Mouse (Mus musculus) olfactory bulb, adult 2 months (tissue): ENCODE results near the gene Lnx1. TPM values are rescaled to one million over a fixed set of nuclear protein-coding genes. Genes with fewer than 3 reads are reported as not detected.

Source experiments
- H3K27ac ChIP-seq: fragments of 200-500 bp; 2 replicates; pipeline ENCODE4 v1.5.1; 2012; ENCODE audit warnings: low read depth, low read length; ENCODE audit not compliant: insufficient read depth
- H3K4me1 ChIP-seq: fragments of 200-500 bp; 2 replicates; pipeline ENCODE4 v1.6.1; 2012; ENCODE audit warnings: low read length; ENCODE audit not compliant: control insufficient read depth, insufficient read depth
- H3K4me3 ChIP-seq: fragments of 200-500 bp; 2 replicates; pipeline ENCODE4 v1.5.1; 2012; ENCODE audit warnings: mild to moderate bottlenecking, low read depth, low read length, moderate library complexity; ENCODE audit not compliant: insufficient read depth
- CTCF ChIP-seq: fragments of 200-500 bp; IDR thresholded peaks from 2 replicates; pipeline ENCODE4 v1.5.1; 2012; ENCODE audit warnings: low read depth, mild to moderate bottlenecking, low read length, moderate library complexity; ENCODE audit not compliant: insufficient read depth
- POLR2A ChIP-seq: fragments of 200-500 bp; IDR thresholded peaks from 2 replicates; pipeline ENCODE4 v1.6.1; 2012; ENCODE audit warnings: mild to moderate bottlenecking, low read depth, low read length, moderate library complexity; ENCODE audit not compliant: insufficient read depth
- WGBS: fragments of 180-500 bp; shearing (Covaris S2); methylation state at CpG from one replicate; pipeline ENCODE4 v1.1.7; 2018; 5-methylcytosine and 5-hydroxymethylcytosine counted together
- polyA plus RNA-seq: library from polyadenylated mRNA; stranded (reverse); fragments of >200 nt; gene quantifications from 2 replicates; pipeline ENCODE4 v1.2.4, GENCODE M21; 2012; ENCODE audit warnings: low replicate concordance; ENCODE audit not compliant: missing spikeins, insufficient read depth, insufficient read length

Gene Lnx1
- polyA plus RNA-seq, 1 experiment: not detected

DNA sequence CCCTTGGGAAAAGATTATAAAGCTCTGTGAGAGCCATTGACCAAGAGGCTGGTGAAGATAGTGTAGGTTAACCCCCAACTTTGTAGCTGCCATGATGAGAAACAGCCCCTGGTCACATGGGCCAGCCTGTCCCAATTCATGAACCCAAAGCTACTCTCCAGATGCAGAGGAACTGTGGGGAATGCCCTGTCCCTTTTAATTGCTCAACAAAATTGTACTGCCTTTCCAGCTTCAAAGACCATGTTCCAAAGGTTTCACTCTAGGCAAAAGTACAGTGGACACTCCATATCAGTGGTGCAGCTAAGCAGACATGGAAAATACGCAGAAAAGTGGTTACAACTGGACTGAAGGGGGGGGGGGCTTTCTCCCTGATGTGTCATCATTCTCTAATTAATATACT, 53.6 kb downstream of the Lnx1 start:
- H3K27ac ChIP-seq: no peak overlapping the region
- 100% methylated on average over 1 of the region's 1 CpGs for WGBS
- H3K4me1 ChIP-seq: no peaks in the 10 kb centered on the region
- TF ChIP-seq POLR2A: no peak
- no peak for TF ChIP-seq CTCF
- H3K4me3 ChIP-seq: no peak overlapping the region

- no peak for TF ChIP-seq POLR2A
Measured at GRCm38 (mm10) chr5:74648216-74648615, 54.5 kb downstream of the Lnx1 start.

GRCm38 (mm10) chr5:74647584-74647984, 55.1 kb downstream of the Lnx1 start:
- TF ChIP-seq POLR2A (no peak), CTCF (no peak)
- Histone ChIP-seq H3K4me1 (no peaks in the 10 kb centered on the region), H3K4me3 (no peak overlapping the region), H3K27ac (no peak overlapping the region)
- WGBS: 85% methylated on average over 5 of the region's 6 CpGs

More at GRCm38 (mm10) chr5:74648216-74648615, 54.5 kb downstream of the Lnx1 start:
- no peaks in the 10 kb centered on the region for H3K4me1 ChIP-seq
- no peak overlapping the region for H3K27ac ChIP-seq
- no peak overlapping the region for H3K4me3 ChIP-seq
- 85% methylated on average over 9 of the region's 9 CpGs for WGBS

- H3K4me1 ChIP-seq: peaks cover 5% of the 10 kb centered on the region
- 82% methylated on average over 2 of the region's 2 CpGs for WGBS
- no peak overlapping the region for H3K4me3 ChIP-seq
- TF ChIP-seq POLR2A: no peak
- no peak for TF ChIP-seq CTCF
- no peak overlapping the region for H3K27ac ChIP-seq
Measured at GRCm38 (mm10) chr5:74642291-74642690, 60.4 kb downstream of the Lnx1 start.

GRCm38 (mm10) chr5:74641000-74641399, 61.7 kb downstream of the Lnx1 start:
- no peak overlapping the region for H3K27ac ChIP-seq
- H3K4me1 ChIP-seq: peaks cover 5% of the 10 kb centered on the region
- TF ChIP-seq CTCF (no peak), POLR2A (no peak)
- WGBS: 51% methylated on average over 6 of the region's 6 CpGs
- no peak overlapping the region for H3K4me3 ChIP-seq

GRCm38 (mm10) chr5:74640504-74640903, 62.2 kb downstream of the Lnx1 start:
- Histone ChIP-seq H3K4me3 (no peak overlapping the region), H3K4me1 (peaks cover 7% of the 10 kb centered on the region), H3K27ac (no peak overlapping the region)
- 95% methylated on average over 4 of the region's 4 CpGs for WGBS
- TF ChIP-seq POLR2A (no peak), CTCF (no peak)

DNA sequence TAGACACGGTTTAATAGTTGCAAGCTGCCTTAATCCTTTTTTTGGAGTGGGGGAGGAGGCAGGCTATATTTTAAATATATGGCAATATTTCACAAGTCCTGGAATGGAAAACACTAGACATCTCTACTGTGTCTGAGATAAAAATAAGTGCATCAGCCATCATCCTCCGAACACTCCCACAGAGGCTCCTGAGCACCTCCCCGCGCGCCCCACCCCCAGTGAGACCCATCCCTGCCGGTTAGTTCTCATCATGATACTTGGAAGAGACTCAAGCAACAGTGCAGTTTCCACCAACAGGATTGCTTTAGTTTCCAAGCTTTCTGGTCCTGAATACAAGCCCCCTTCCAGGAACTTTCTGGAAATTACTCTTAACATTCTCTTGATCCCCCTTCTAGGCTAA, 63.2 kb downstream of the Lnx1 start:
- Histone ChIP-seq H3K27ac (no peak overlapping the region), H3K4me3 (no peak overlapping the region), H3K4me1 (peaks cover 8% of the 10 kb centered on the region)
- TF ChIP-seq CTCF (no peak), POLR2A (no peak)
- 69% methylated on average over 6 of the region's 6 CpGs for WGBS

DNA sequence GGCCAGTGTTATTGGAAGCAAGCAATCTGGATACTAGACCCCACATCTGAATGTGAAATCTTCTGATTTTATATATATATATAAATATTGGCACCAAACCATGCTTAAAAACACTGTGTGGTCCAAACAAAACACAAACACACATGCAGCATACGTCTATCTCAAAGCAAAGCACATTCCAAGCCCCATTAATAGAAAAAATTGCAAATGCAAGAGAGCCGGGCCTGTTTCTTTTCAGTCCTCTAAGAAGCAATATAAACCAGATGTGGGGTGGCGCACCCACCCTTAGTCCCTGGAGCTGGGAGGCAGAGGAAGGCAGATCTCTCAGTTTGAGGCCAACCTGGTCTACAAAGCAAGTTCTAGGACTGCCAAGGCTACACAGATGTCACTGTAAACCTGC, 68.3 kb downstream of the Lnx1 start:
- TF ChIP-seq POLR2A (no peak), CTCF (no peak)
- peaks cover 14% of the 10 kb centered on the region for H3K4me1 ChIP-seq
- H3K4me3 ChIP-seq: no peak overlapping the region
- 91% methylated on average over 3 of the region's 3 CpGs for WGBS
- H3K27ac ChIP-seq: no peak overlapping the region

- H3K4me3 ChIP-seq: no peak overlapping the region
- 77% methylated on average over 6 of the region's 6 CpGs for WGBS
- no peak overlapping the region for H3K27ac ChIP-seq
- TF ChIP-seq POLR2A (no peak), CTCF (no peak)
- peaks cover 11% of the 10 kb centered on the region for H3K4me1 ChIP-seq
Measured at GRCm38 (mm10) chr5:74633453-74633852, 69.3 kb downstream of the Lnx1 start.

GRCm38 (mm10) chr5:74632369-74633114, 70.2 kb downstream of the Lnx1 start:
- no peak for TF ChIP-seq POLR2A
- Histone ChIP-seq H3K4me3 (no peak overlapping the region), H3K27ac (no peak overlapping the region), H3K4me1 (peaks cover 11% of the 10 kb centered on the region)
- 62% methylated on average over 17 of the region's 17 CpGs for WGBS
